ENCODE assay signal across 8 mouse cellular contexts in the genomic region with DNA sequence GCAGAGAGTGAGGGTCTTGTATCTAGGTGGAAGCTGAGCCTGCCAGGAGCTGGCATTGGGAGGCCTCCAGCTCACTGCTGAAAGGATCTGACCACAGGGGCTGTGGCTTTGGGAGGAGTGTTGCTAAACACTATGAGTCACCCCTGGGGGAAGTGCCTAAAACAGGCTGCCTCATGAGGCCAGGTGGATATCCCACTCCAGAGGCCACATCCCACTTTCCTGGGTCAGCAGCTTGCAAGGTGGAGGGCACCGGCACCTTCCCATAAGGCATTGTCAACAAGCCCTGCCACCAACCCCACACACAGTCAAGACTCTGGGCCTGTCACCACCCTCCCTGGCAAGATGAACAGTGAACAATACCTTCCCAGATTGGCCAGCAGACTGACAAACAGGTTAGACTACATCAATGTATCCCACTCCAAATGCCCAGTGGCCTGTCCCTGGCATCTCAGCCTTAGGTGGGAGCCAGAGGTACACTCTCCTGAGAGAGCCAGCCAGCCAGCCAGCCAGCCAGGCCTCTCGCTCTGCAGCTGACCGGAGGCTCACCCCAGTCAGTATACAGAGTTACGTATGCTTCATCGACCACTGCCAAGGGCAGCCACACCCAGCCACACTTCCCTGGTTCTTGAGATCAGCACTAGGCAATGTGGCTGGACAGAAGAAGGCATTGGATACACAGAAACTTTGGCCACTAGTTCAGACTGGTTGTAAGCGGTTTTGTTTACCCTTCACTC. TPM values are rescaled to one million over a fixed set of nuclear protein-coding genes. Genes with fewer than 3 reads are reported as not detected.
DNase-seq lines count a peak whose midpoint lies in the region; ATAC-seq lines count a peak whose summit lies in the region.

No protein-coding gene starts in this region.

- no peak overlapping the region for H3K4me2 ChIP-seq in hindbrain, embryonic 16.5 days (ENCODE audit: low read length)
- H3K4me2 ChIP-seq in kidney, embryonic 16.5 days (replicated peaks; ENCODE audit: low read depth, low read length), result no peak overlapping the region

- H3K27ac ChIP-seq in hindbrain, embryonic 10.5 days, result peak overlapping the region; percentile 26; the same call in 1 of the 2 replicates
- H3K27ac ChIP-seq in hindbrain, embryonic 16.5 days (ENCODE audit: low read depth, low read length), result no peak overlapping the region
- peak overlapping the region; percentile 89 for H3K27ac ChIP-seq in kidney, embryonic 16.5 days (ENCODE audit: low read length)

- no peak overlapping the region for H3K4me3 ChIP-seq in hindbrain, embryonic 10.5 days
- no peak overlapping the region for H3K4me3 ChIP-seq in hindbrain, embryonic 16.5 days (ENCODE audit: low read length)
- H3K4me3 ChIP-seq in kidney, embryonic 16.5 days (ENCODE audit: low read length), result no peak overlapping the region

- no peaks in the 10 kb centered on the region for H3K27me3 ChIP-seq in hindbrain, embryonic 10.5 days (ENCODE audit: insufficient read depth, poor library complexity, severe bottlenecking)
- H3K27me3 ChIP-seq in hindbrain, embryonic 16.5 days (replicated peaks; ENCODE audit: control insufficient read depth, insufficient read depth, low read length), result no peaks in the 10 kb centered on the region
- no peaks in the 10 kb centered on the region for H3K27me3 ChIP-seq in kidney, embryonic 16.5 days (ENCODE audit: insufficient read depth, low read length)

- H3K9me3 ChIP-seq in hindbrain, embryonic 10.5 days, result no peaks in the 10 kb centered on the region
- no peaks in the 10 kb centered on the region for H3K9me3 ChIP-seq in hindbrain, embryonic 16.5 days (ENCODE audit: control insufficient read depth, low read length)
- H3K9me3 ChIP-seq in kidney, embryonic 16.5 days (ENCODE audit: low read length), result no peaks in the 10 kb centered on the region

- no peak for DNase-seq in hindbrain, embryonic 10.5 days (ENCODE audit: low spot score)
- DNase-seq in adrenal gland, postnatal 36 days, result peak; percentile 74 to 78
- no peak for DNase-seq in natural killer cell, adult 2 months (ENCODE audit: low spot score in 2 of 2)
- DNase-seq in spleen, adult 18-20 months, result no peak

- H3K36me3 ChIP-seq in hindbrain, embryonic 10.5 days, result peaks cover 89% of the 10 kb centered on the region
- peaks cover 1% of the 10 kb centered on the region for H3K36me3 ChIP-seq in hindbrain, embryonic 16.5 days (ENCODE audit: control insufficient read depth, insufficient read depth, low read length)
- H3K36me3 ChIP-seq in kidney, embryonic 16.5 days (ENCODE audit: insufficient read depth, low read length), result peaks cover 4% of the 10 kb centered on the region; the same call in 1 of the 2 replicates

- H3K4me1 ChIP-seq in hindbrain, embryonic 10.5 days (replicated peaks), result peaks cover 91% of the 10 kb centered on the region
- peaks cover 17% of the 10 kb centered on the region for H3K4me1 ChIP-seq in hindbrain, embryonic 16.5 days (ENCODE audit: control insufficient read depth, insufficient read depth, low read depth, low read length)
- peaks cover 94% of the 10 kb centered on the region for H3K4me1 ChIP-seq in kidney, embryonic 16.5 days (ENCODE audit: insufficient read depth, low read length)

- no peak; the same call in 1 of the 2 replicates for ATAC-seq in hindbrain, embryonic 16.5 days
- ATAC-seq in kidney, embryonic 16.5 days (ENCODE audit: low FRiP score, low TSS enrichment), result peak; percentile 87
- ATAC-seq in megakaryocyte-erythroid progenitor cell, adult 5-6 weeks (replicated peaks; ENCODE audit: low FRiP score, low TSS enrichment, poor library complexity, severe bottlenecking), result 0 out of 2 replicates have a peak, but pooled peaks have one; percentile 19
- ATAC-seq in CD4-positive, CD25-positive, alpha-beta regulatory T cell, adult 4 months, result no peak

- no peak overlapping the region for H3K9ac ChIP-seq in hindbrain, embryonic 16.5 days (ENCODE audit: low read depth, low read length)
- H3K9ac ChIP-seq in kidney, embryonic 16.5 days (replicated peaks; ENCODE audit: low read length), result peak overlapping the region; percentile 52

- 68% methylated on average over 6 of the region's 6 CpGs for WGBS in hindbrain, embryonic 10.5 days
- 61% methylated on average over 6 of the region's 6 CpGs for WGBS in hindbrain, embryonic 16.5 days
- 32% methylated on average over 6 of the region's 6 CpGs for WGBS in kidney, embryonic 16.5 days

RNA-seq across cellular contexts. Expression of gene Cdc42ep4, which starts 17.9 kb away (rescaled TPM):
- 114 and 120 TPM in 2 replicates for polyA plus RNA-seq in hindbrain, embryonic 10.5 days (2016; fragmentation: Nextera tagmentation; extraction: Ambion mirVana)
- polyA plus RNA-seq in hindbrain, embryonic 16.5 days (2015; fragmentation: Nextera tagmentation; extraction: Ambion mirVana), result 72.2 and 80.1 TPM in 2 replicates
- total RNA-seq in adrenal gland, postnatal 36 days (2021), result 100 to 1,000 TPM; 128 to 136 TPM
- 73.9 and 74.5 TPM in 2 replicates for polyA plus RNA-seq in kidney, embryonic 16.5 days (2015; fragmentation: Nextera tagmentation; extraction: Ambion mirVana)
- 13.7 and 14.7 TPM in 2 replicates for total RNA-seq in megakaryocyte-erythroid progenitor cell, adult 5-6 weeks (2014; fragmentation: Nextera tagmentation)
- total RNA-seq in megakaryocyte-erythroid progenitor cell, adult 5-6 weeks (2017), result 10.7 and 13.7 TPM in 2 replicates
- 1 to 10 TPM; 2.1 to 2.3 TPM for polyA plus RNA-seq in CD4-positive, CD25-positive, alpha-beta regulatory T cell, adult 4 months (2017; shearing (Covaris generic))

RNA-seq across cellular contexts. Expression of gene Cpsf4l, which starts 24.0 kb away (rescaled TPM):
- polyA plus RNA-seq in hindbrain, embryonic 10.5 days (2016; fragmentation: Nextera tagmentation; extraction: Ambion mirVana), result 0.47 and 1.1 TPM in 2 replicates
- polyA plus RNA-seq in hindbrain, embryonic 16.5 days (2015; fragmentation: Nextera tagmentation; extraction: Ambion mirVana), result 0.19 and 0.26 TPM in 2 replicates
- under 1 TPM; 0.23 to 0.76 TPM for total RNA-seq in adrenal gland, postnatal 36 days (2021)
- polyA plus RNA-seq in kidney, embryonic 16.5 days (2015; fragmentation: Nextera tagmentation; extraction: Ambion mirVana), result 1.3 and 1.4 TPM in 2 replicates
- not detected in 2 replicates for total RNA-seq in megakaryocyte-erythroid progenitor cell, adult 5-6 weeks (2014; fragmentation: Nextera tagmentation)
- not detected in 2 replicates for total RNA-seq in megakaryocyte-erythroid progenitor cell, adult 5-6 weeks (2017)
- 1 to 10 TPM in 1 of 2 experiments, not detected in 1; 1.0 TPM for polyA plus RNA-seq in CD4-positive, CD25-positive, alpha-beta regulatory T cell, adult 4 months (2017; shearing (Covaris generic))

RNA-seq across cellular contexts. Expression of gene D11Wsu47e, which starts 49.6 kb away (rescaled TPM):
- 25.8 and 27.3 TPM in 2 replicates for polyA plus RNA-seq in hindbrain, embryonic 10.5 days (2016; fragmentation: Nextera tagmentation; extraction: Ambion mirVana)
- 22.9 and 24.5 TPM in 2 replicates for polyA plus RNA-seq in hindbrain, embryonic 16.5 days (2015; fragmentation: Nextera tagmentation; extraction: Ambion mirVana)
- total RNA-seq in adrenal gland, postnatal 36 days (2021), result 10 to 100 TPM; 13.4 to 18.7 TPM
- polyA plus RNA-seq in kidney, embryonic 16.5 days (2015; fragmentation: Nextera tagmentation; extraction: Ambion mirVana), result 23.7 and 27.6 TPM in 2 replicates
- 21.7 and 23.6 TPM in 2 replicates for total RNA-seq in megakaryocyte-erythroid progenitor cell, adult 5-6 weeks (2014; fragmentation: Nextera tagmentation)
- total RNA-seq in megakaryocyte-erythroid progenitor cell, adult 5-6 weeks (2017), result 11.8 and 19.7 TPM in 2 replicates
- 10 to 100 TPM in 1 of 2 experiments, 1 to 10 TPM in 1; 8.0 to 11.3 TPM for polyA plus RNA-seq in CD4-positive, CD25-positive, alpha-beta regulatory T cell, adult 4 months (2017; shearing (Covaris generic))

RNA-seq across cellular contexts. Expression of gene Fam104a, which starts 49.8 kb away (rescaled TPM):
- 58.8 TPM in 2 replicates for polyA plus RNA-seq in hindbrain, embryonic 10.5 days (2016; fragmentation: Nextera tagmentation; extraction: Ambion mirVana)
- 39.1 and 42.2 TPM in 2 replicates for polyA plus RNA-seq in hindbrain, embryonic 16.5 days (2015; fragmentation: Nextera tagmentation; extraction: Ambion mirVana)
- total RNA-seq in adrenal gland, postnatal 36 days (2021), result 10 to 100 TPM; 32.0 to 39.7 TPM
- polyA plus RNA-seq in kidney, embryonic 16.5 days (2015; fragmentation: Nextera tagmentation; extraction: Ambion mirVana), result 43.8 and 45.7 TPM in 2 replicates
- 17.8 and 20.8 TPM in 2 replicates for total RNA-seq in megakaryocyte-erythroid progenitor cell, adult 5-6 weeks (2014; fragmentation: Nextera tagmentation)
- 25.1 and 30.8 TPM in 2 replicates for total RNA-seq in megakaryocyte-erythroid progenitor cell, adult 5-6 weeks (2017)
- 10 to 100 TPM; 13.9 to 15.0 TPM for polyA plus RNA-seq in CD4-positive, CD25-positive, alpha-beta regulatory T cell, adult 4 months (2017; shearing (Covaris generic))

Comparison
In these comparisons a context has a peak if more than half of its experiments do, and no peak if none do; other contexts are left out.
1. DNase-seq: peak in adrenal gland, postnatal 36 days (2 of 2); none in hindbrain, embryonic 10.5 days (single experiment), natural killer cell, adult 2 months (0 of 2) and spleen, adult 18-20 months (0 of 2).
2. ATAC-seq: peak in kidney, embryonic 16.5 days (single experiment) and megakaryocyte-erythroid progenitor cell, adult 5-6 weeks (single experiment); none in hindbrain, embryonic 16.5 days (single experiment) and CD4-positive, CD25-positive, alpha-beta regulatory T cell, adult 4 months (single experiment).
3. RNA of gene Cdc42ep4, which starts 17.9 kb away (polyA plus RNA-seq): 114 to 120 TPM in hindbrain, embryonic 10.5 days, 73.9 to 74.5 TPM in kidney, embryonic 16.5 days and 72.2 to 80.1 TPM in hindbrain, embryonic 16.5 days; 2.1 to 2.3 TPM in CD4-positive, CD25-positive, alpha-beta regulatory T cell, adult 4 months; every median in the first group is over 10 times any median in the second.